19 mouse cellular contexts compared by ENCODE assay signal in the genomic region with DNA sequence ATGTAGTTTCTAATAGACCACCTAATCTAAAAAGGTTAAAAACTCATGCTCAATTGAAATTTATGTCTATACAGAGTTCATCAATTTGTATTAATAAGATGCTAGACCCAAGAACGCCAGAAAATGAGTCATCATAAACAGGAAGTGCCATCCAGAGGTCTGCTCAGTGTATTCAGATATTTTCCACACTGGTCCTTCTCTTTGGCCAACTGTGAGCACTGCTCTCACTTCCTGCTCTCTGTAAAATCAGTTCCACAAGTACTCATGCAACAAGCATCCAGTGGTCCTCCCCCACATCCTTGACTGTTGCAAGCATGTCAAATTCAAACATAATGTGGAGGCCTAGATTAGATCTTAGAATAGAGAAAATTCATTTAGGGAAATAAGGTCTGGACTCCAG.
A peak's percentile ranks its signal among the peaks of the same experiment; 100 is the strongest.
DNase-seq lines count a peak whose midpoint lies in the region; ATAC-seq and TF ChIP-seq lines count a peak whose summit lies in the region.
"Had no signal": no experiment of that assay in that cellular context is flagged by ENCODE, and none has a peak within 500 bp of the region (broad histone marks: within the 10 kb centered on the region; RNA-seq: fewer than 3 reads in every experiment).

No protein-coding gene starts in this region.

- no peak overlapping the region for H3K4me2 ChIP-seq in heart, embryonic 15.5 days
- no peak overlapping the region for H3K4me2 ChIP-seq in CH12.LX (ENCODE audit: insufficient read depth, low read depth, poor library complexity, severe bottlenecking)
- H3K4me2 ChIP-seq: limb, embryonic 15.5 days; neural tube, embryonic 12.5 days had no signal

- 0 out of 2 replicates have a peak, but pooled peaks have one; percentile 43 for ATAC-seq in heart, embryonic 15.5 days (replicated peaks; ENCODE audit: insufficient number of reproducible peaks, insufficient read depth, low FRiP score, low read depth)
- ATAC-seq in erythroblast, adult 5-6 weeks (replicated peaks; ENCODE audit: low FRiP score, poor library complexity, severe bottlenecking) = no peak
- ATAC-seq: forebrain, embryonic 16.5 days; inflammation-experienced regulatory T-cells, adult 6 months had no signal

- no peak for TF ChIP-seq CTCF in CH12.LX (conservative IDR thresholded peaks at IDR 0.05 in 1 of 2, IDR thresholded peaks at IDR 0.05 in 1 of 2; ENCODE audit: low read depth in 2 of 2, low read length in 2 of 2)
- no peak for TF ChIP-seq CTCF in embryonic fibroblast, embryonic 13.5 days (IDR thresholded peaks at IDR 0.05; ENCODE audit: borderline replicate concordance, insufficient read depth, low read length)

- H3K36me3 ChIP-seq in heart, embryonic 15.5 days = peaks cover 31% of the 10 kb centered on the region
- H3K36me3 ChIP-seq in CH12.LX (replicated peaks in 1 of 2; ENCODE audit: control insufficient read depth in 1 of 2, insufficient read depth in 1 of 2, low read length in 1 of 2) = peaks cover 0 to 4% of the 10 kb centered on the region in 2 experiments
- H3K36me3 ChIP-seq: limb, embryonic 15.5 days had no signal

- 39% methylated on average over 1 of the region's 1 CpGs for WGBS in heart, embryonic 15.5 days

- H3K4me1 ChIP-seq in heart, embryonic 15.5 days (replicated peaks) = peaks cover 10% of the 10 kb centered on the region; the same call in 1 of the 2 replicates
- H3K4me1 ChIP-seq in CH12.LX (ENCODE audit: control insufficient read depth in 1 of 2, insufficient read depth in 2 of 2) = peaks cover 2 to 18% of the 10 kb centered on the region in 2 experiments; a peak in 3 of 4 replicates
- H3K4me1 ChIP-seq in embryonic fibroblast, embryonic 13.5 days (ENCODE audit: control insufficient read depth, insufficient read depth, low read length) = peaks cover 2% of the 10 kb centered on the region; the same call in 1 of the 2 replicates
- H3K4me1 ChIP-seq: limb, embryonic 15.5 days; midbrain, embryonic 10.5 days had no signal

- H3K9me3 ChIP-seq in heart, embryonic 15.5 days (replicated peaks) = no peaks in the 10 kb centered on the region
- peaks cover 2% of the 10 kb centered on the region for H3K9me3 ChIP-seq in CH12.LX (replicated peaks; ENCODE audit: low read length)
- H3K9me3 ChIP-seq: hindbrain, embryonic 10.5 days; limb, embryonic 15.5 days; midbrain, embryonic 10.5 days; neural tube, embryonic 12.5 days had no signal

- H3K27ac ChIP-seq in heart, embryonic 15.5 days = no peak overlapping the region
- H3K27ac ChIP-seq in CH12.LX (ENCODE audit: insufficient read depth, low read depth) = no peak overlapping the region
- peak overlapping the region; percentile 61; the same call in 1 of the 2 replicates for H3K27ac ChIP-seq in embryonic fibroblast, embryonic 13.5 days (ENCODE audit: insufficient read depth, low read length)
- H3K27ac ChIP-seq: hindbrain, embryonic 10.5 days; limb, embryonic 15.5 days; midbrain, embryonic 10.5 days; neural tube, embryonic 12.5 days had no signal

- no peak for TF ChIP-seq POLR2A in CH12.LX (IDR thresholded peaks at IDR 0.05; ENCODE audit: low read depth, low read length)
- TF ChIP-seq POLR2A in embryonic fibroblast, embryonic 13.5 days (IDR thresholded peaks at IDR 0.05; ENCODE audit: low read depth, low read length) = no peak

- TF ChIP-seq RAD21 in CH12.LX (IDR thresholded peaks at IDR 0.05; ENCODE audit: low read depth, low read length) = no peak

- H3K27me3 ChIP-seq in heart, embryonic 15.5 days = no peaks in the 10 kb centered on the region
- H3K27me3 ChIP-seq in CH12.LX (replicated peaks) = no peaks in the 10 kb centered on the region
- H3K27me3 ChIP-seq: limb, embryonic 15.5 days; neural tube, embryonic 12.5 days had no signal

- in situ Hi-C loops in CH12.LX (cut with MboI; ENCODE audit: low pct_ligation_motif_present, low pct_unique_long_range_greater_than_20kb, low sequenced_read_pairs) = no loop called here

- no peak overlapping the region for H3K9ac ChIP-seq in heart, embryonic 15.5 days
- H3K9ac ChIP-seq in CH12.LX (ENCODE audit: insufficient read depth, low read depth) = no peak overlapping the region
- H3K9ac ChIP-seq: limb, embryonic 15.5 days; neural tube, embryonic 12.5 days had no signal

- H3K4me3 ChIP-seq in heart, embryonic 15.5 days = no peak overlapping the region
- no peak overlapping the region for H3K4me3 ChIP-seq in CH12.LX (replicated peaks in 1 of 3; ENCODE audit: low read depth in 2 of 3, low read length in 2 of 3, poor library complexity in 1 of 3)
- H3K4me3 ChIP-seq in embryonic fibroblast, embryonic 13.5 days (ENCODE audit: insufficient read depth, low read length) = no peak overlapping the region
- H3K4me3 ChIP-seq: hindbrain, embryonic 10.5 days; limb, embryonic 15.5 days; midbrain, embryonic 10.5 days; neural tube, embryonic 12.5 days had no signal

- dilution Hi-C loops in CH12.LX (cut with MboI; ENCODE audit: extremely low pct_ligation_motif_present, extremely low pct_unique_long_range_greater_than_20kb, low sequenced_read_pairs) = no loop called here

- intact Hi-C loops in heart, postnatal 14 days (cut with DNase I) = no loop called here
- intact Hi-C loops in left cerebral cortex, postnatal 4 days (cut with DNase I) = no loop called here

- TF ChIP-seq EP300 in CH12.LX (IDR thresholded peaks at IDR 0.05; ENCODE audit: low read length) = peak; percentile 60; the same call in 1 of the 2 replicates

- no peaks in the 10 kb centered on the region for H3K79me2 ChIP-seq in CH12.LX (replicated peaks; ENCODE audit: control insufficient read depth, extremely low read depth, insufficient read depth, poor library complexity, severe bottlenecking)

- DNase-seq in heart, postnatal 14 days = no peak
- DNase-seq in 3T3-L1 (ENCODE audit: low read depth, low spot score) = peak; percentile 84
- peak; percentile 46 for DNase-seq in CH12.LX (ENCODE audit: extremely low read depth)
- no peak for DNase-seq in left cerebral cortex, postnatal 4 days
- DNase-seq in spleen, postnatal 14 days (ENCODE audit: low spot score in 2 of 2) = no peak
- DNase-seq: adrenal gland, postnatal 14 days; cerebellum, adult 9-11 months; kidney, adult 9 months; kidney, postnatal 4 days; right cerebral cortex, postnatal 14 days had no signal

TF ChIP-seq in CH12.LX, 34 proteins besides CTCF, POLR2A, EP300 and RAD21:
- TF ChIP-seq ZNF384 (IDR thresholded peaks at IDR 0.05; ENCODE audit: low read depth, low read length) = no peak
- TF ChIP-seq JUN (IDR thresholded peaks at IDR 0.05; ENCODE audit: insufficient read depth, low read depth, low read length) = no peak
- TF ChIP-seq KAT2A (IDR thresholded peaks at IDR 0.05; ENCODE audit: insufficient replicate concordance, low read length) = no peak
- no peak for TF ChIP-seq MEF2A (IDR thresholded peaks at IDR 0.05; ENCODE audit: borderline replicate concordance, low read depth, low read length)
- TF ChIP-seq USF1 (IDR thresholded peaks at IDR 0.05; ENCODE audit: low read depth, low read length) = no peak
- TF ChIP-seq CHD2 (IDR thresholded peaks at IDR 0.05; ENCODE audit: low read length) = no peak
- TF ChIP-seq ZKSCAN1 (IDR thresholded peaks at IDR 0.05; ENCODE audit: borderline replicate concordance, low read depth, low read length) = no peak
- no peak for TF ChIP-seq TCF12 (IDR thresholded peaks at IDR 0.05; ENCODE audit: low read depth, low read length)
- TF ChIP-seq MYC (IDR thresholded peaks at IDR 0.05; ENCODE audit: low read depth, low read length) = no peak
- no peak for TF ChIP-seq HCFC1 (IDR thresholded peaks at IDR 0.05; ENCODE audit: low read depth, low read length)
- TF ChIP-seq ELF1 (IDR thresholded peaks at IDR 0.05; ENCODE audit: low read depth, low read length) = peak; percentile 52
- TF ChIP-seq ZMIZ1 (IDR thresholded peaks at IDR 0.05; ENCODE audit: low read depth, low read length) = no peak
- 0 out of 2 replicates have a peak, but pooled peaks have one; percentile 37 for TF ChIP-seq JUND (conservative IDR thresholded peaks at IDR 0.05; ENCODE audit: low read depth, low read length)
- no peak for TF ChIP-seq SIN3A (IDR thresholded peaks at IDR 0.05; ENCODE audit: low read length)
- no peak for TF ChIP-seq MAZ (IDR thresholded peaks at IDR 0.05; ENCODE audit: low read depth, low read length)
- TF ChIP-seq NRF1 (IDR thresholded peaks at IDR 0.05; ENCODE audit: low read depth, low read length) = no peak
TF ChIP-seq in CH12.LX: peak in this region for 2.

Comparison
In these comparisons a context has a peak if more than half of its experiments do, and no peak if none do; other contexts are left out.
1. DNase-seq: peak in 3T3-L1 (single experiment) and CH12.LX (single experiment); none in heart, postnatal 14 days (0 of 2), left cerebral cortex, postnatal 4 days (single experiment) and spleen, postnatal 14 days (0 of 2).